ENCODE assay signal across 8 mouse cellular contexts in genomic region chr8:83724697-83725482, GRCm38 (mm10). TPM values are rescaled to one million over a fixed set of nuclear protein-coding genes. Genes with fewer than 3 reads are reported as not detected.
DNase-seq lines count a peak whose midpoint lies in the region; ATAC-seq lines count a peak whose summit lies in the region.

No protein-coding gene starts in this region.

- H3K27me3 ChIP-seq in intestine, embryonic 14.5 days (replicated peaks; ENCODE audit: control insufficient read depth, insufficient read depth, low read length), result no peaks in the 10 kb centered on the region

- WGBS in intestine, embryonic 14.5 days, result 44% methylated on average over 15 of the region's 15 CpGs

- H3K4me2 ChIP-seq in intestine, embryonic 14.5 days (ENCODE audit: low read length), result no peak overlapping the region

- intact Hi-C loops in left cerebral cortex, postnatal 10 days (cut with DNase I), result loop anchor here (5.0 to 10.0 kb wide), 2 partner anchors 172 to 230 kb away; partner anchors contain the start of genes Asf1b and Gm10644

- no peaks in the 10 kb centered on the region for H3K9me3 ChIP-seq in intestine, embryonic 14.5 days (ENCODE audit: control insufficient read depth, low read length)

- ATAC-seq in intestine, embryonic 14.5 days (replicated peaks; ENCODE audit: low FRiP score, low TSS enrichment, low read depth), result peak; percentile 62
- ATAC-seq in megakaryocyte-erythroid progenitor cell, adult 5-6 weeks (replicated peaks; ENCODE audit: low FRiP score, low TSS enrichment, poor library complexity, severe bottlenecking), result peak; percentile 81

- H3K9ac ChIP-seq in intestine, embryonic 14.5 days (ENCODE audit: low read length), result no peak overlapping the region

- H3K4me1 ChIP-seq in intestine, embryonic 14.5 days (replicated peaks; ENCODE audit: control insufficient read depth, insufficient read depth, low read length), result no peaks in the 10 kb centered on the region

- H3K36me3 ChIP-seq in intestine, embryonic 14.5 days (ENCODE audit: control insufficient read depth, insufficient read depth, low read length), result peaks cover 75% of the 10 kb centered on the region

- no peak overlapping the region for H3K27ac ChIP-seq in intestine, embryonic 14.5 days (ENCODE audit: low read depth)

- DNase-seq in ZHBTc4 (ENCODE audit: low read depth, low spot score), result peak; percentile 95
- DNase-seq in cerebellum, postnatal 4 days (ENCODE audit: low spot score in 2 of 2), result peak; percentile 76 to 87
- peak; percentile 59 to 69 for DNase-seq in gastrocnemius, adult 8-10 months (ENCODE audit: low spot score in 2 of 2)
- peak; percentile 87 for DNase-seq in intestine, embryonic 14.5 days (ENCODE audit: low spot score)
- DNase-seq in left cerebral cortex, postnatal 10 days (ENCODE audit: extremely low spot score in 1 of 2, low spot score in 2 of 2), result peak; percentile 76 to 89
- DNase-seq in right cerebral cortex, postnatal 14 days, result peak; percentile 85
- peak; percentile 73 to 85 for DNase-seq in urinary bladder, postnatal 4 days (ENCODE audit: low spot score in 2 of 2)

- H3K4me3 ChIP-seq in intestine, embryonic 14.5 days (ENCODE audit: low read depth, low read length), result no peak overlapping the region

RNA-seq across cellular contexts. Expression of gene Ddx39, which starts 9.9 kb away (rescaled TPM):
- 10 to 100 TPM; 10.6 to 12.0 (median 11.7) TPM for total RNA-seq in gastrocnemius, adult 8-10 months (2022)
- 220 and 222 TPM in 2 replicates for polyA plus RNA-seq in intestine, embryonic 14.5 days (2014; fragmentation: Nextera tagmentation; extraction: Ambion mirVana)
- total RNA-seq in left cerebral cortex, postnatal 10 days (2021), result 10 to 100 TPM; 24.4 to 25.2 TPM
- 205 and 224 TPM in 2 replicates for total RNA-seq in megakaryocyte-erythroid progenitor cell, adult 5-6 weeks (2014; fragmentation: Nextera tagmentation)
- 154 and 213 TPM in 2 replicates for total RNA-seq in megakaryocyte-erythroid progenitor cell, adult 5-6 weeks (2017)

RNA-seq across cellular contexts. Expression of gene Adgre5, which starts 16.2 kb away (rescaled TPM):
- total RNA-seq in gastrocnemius, adult 8-10 months (2022), result 10 to 100 TPM; 14.6 to 17.2 (median 15.6) TPM
- polyA plus RNA-seq in intestine, embryonic 14.5 days (2014; fragmentation: Nextera tagmentation; extraction: Ambion mirVana), result 40.2 and 41.4 TPM in 2 replicates
- total RNA-seq in left cerebral cortex, postnatal 10 days (2021), result 10 to 100 TPM; 11.4 to 11.7 TPM
- 44.3 and 63.7 TPM in 2 replicates for total RNA-seq in megakaryocyte-erythroid progenitor cell, adult 5-6 weeks (2014; fragmentation: Nextera tagmentation)
- 46.9 and 64.8 TPM in 2 replicates for total RNA-seq in megakaryocyte-erythroid progenitor cell, adult 5-6 weeks (2017)

RNA-seq across cellular contexts. Expression of gene Pkn1, which starts 25.9 kb away (rescaled TPM):
- total RNA-seq in gastrocnemius, adult 8-10 months (2022), result 10 to 100 TPM; 23.2 to 24.1 (median 23.6) TPM
- 28.5 and 31.5 TPM in 2 replicates for polyA plus RNA-seq in intestine, embryonic 14.5 days (2014; fragmentation: Nextera tagmentation; extraction: Ambion mirVana)
- 10 to 100 TPM; 73.1 to 75.9 TPM for total RNA-seq in left cerebral cortex, postnatal 10 days (2021)
- 36.3 and 83.2 TPM in 2 replicates for total RNA-seq in megakaryocyte-erythroid progenitor cell, adult 5-6 weeks (2014; fragmentation: Nextera tagmentation)
- 21.9 and 33.0 TPM in 2 replicates for total RNA-seq in megakaryocyte-erythroid progenitor cell, adult 5-6 weeks (2017)

RNA-seq across cellular contexts. Expression of gene Ptger1, which starts 58.4 kb away (rescaled TPM):
- under 1 TPM in 2 of 4 experiments, not detected in 2; 0.15 to 0.16 TPM for total RNA-seq in gastrocnemius, adult 8-10 months (2022)
- 1.3 and 2.0 TPM in 2 replicates for polyA plus RNA-seq in intestine, embryonic 14.5 days (2014; fragmentation: Nextera tagmentation; extraction: Ambion mirVana)
- total RNA-seq in left cerebral cortex, postnatal 10 days (2021), result under 1 TPM; 0.71 to 0.77 TPM
- not detected in 2 replicates for total RNA-seq in megakaryocyte-erythroid progenitor cell, adult 5-6 weeks (2014; fragmentation: Nextera tagmentation)
- total RNA-seq in megakaryocyte-erythroid progenitor cell, adult 5-6 weeks (2017), result 0.65 and 1.1 TPM in 2 replicates

Comparison
In these comparisons a context has a peak if more than half of its experiments do, and no peak if none do; other contexts are left out.
1. RNA of gene Ddx39, which starts 9.9 kb away (total RNA-seq): 154 to 224 TPM in megakaryocyte-erythroid progenitor cell, adult 5-6 weeks; 24.4 to 25.2 TPM in left cerebral cortex, postnatal 10 days and 10.6 to 12.0 TPM in gastrocnemius, adult 8-10 months; every median in the first group is over 4 times any median in the second.
2. Peak in every context shown above with its lines, with median percentiles within 50 percentile points of each other: DNase-seq.